Mouse (Mus musculus) E14TG2a.4 (cell line): Measurements from ENCODE around the gene Fam83d.

ENCODE experiments used
- H3K27me3 ChIP-seq: 2 replicates; pipeline ENCODE4 v1.6.1; 2014; ENCODE audit warnings: low read length, control low read depth; ENCODE audit not compliant: insufficient read depth
- H3K36me3 ChIP-seq: 2 replicates; pipeline ENCODE4 v1.6.1; 2014; ENCODE audit warnings: low read length, control low read depth; ENCODE audit not compliant: insufficient read depth
- H3K4me1 ChIP-seq: replicated peaks from 2 replicates; pipeline ENCODE4 v1.6.1; 2014; ENCODE audit warnings: low read depth, low read length, control low read depth
- H3K4me3 ChIP-seq: replicated peaks from 2 replicates; pipeline ENCODE4 v1.5.1; 2014; ENCODE audit warnings: mild to moderate bottlenecking, low read length
- H3K9me3 ChIP-seq: 2 replicates; pipeline ENCODE4 v1.6.1; 2014; ENCODE audit warnings: low read length, control low read depth
- CTCF ChIP-seq: conservative IDR thresholded peaks from 2 replicates; pipeline ENCODE4 v1.5.1; 2014; ENCODE audit warnings: low read length
- NANOG ChIP-seq: IDR thresholded peaks from 2 replicates; pipeline ENCODE4 v1.6.1; 2014; ENCODE audit warnings: borderline replicate concordance, low read length, mixed read lengths
- POU5F1 ChIP-seq: IDR thresholded peaks from 2 replicates; pipeline ENCODE4 v1.6.1; 2014; ENCODE audit warnings: low read length, borderline replicate concordance

The Fam83d gene

DNA sequence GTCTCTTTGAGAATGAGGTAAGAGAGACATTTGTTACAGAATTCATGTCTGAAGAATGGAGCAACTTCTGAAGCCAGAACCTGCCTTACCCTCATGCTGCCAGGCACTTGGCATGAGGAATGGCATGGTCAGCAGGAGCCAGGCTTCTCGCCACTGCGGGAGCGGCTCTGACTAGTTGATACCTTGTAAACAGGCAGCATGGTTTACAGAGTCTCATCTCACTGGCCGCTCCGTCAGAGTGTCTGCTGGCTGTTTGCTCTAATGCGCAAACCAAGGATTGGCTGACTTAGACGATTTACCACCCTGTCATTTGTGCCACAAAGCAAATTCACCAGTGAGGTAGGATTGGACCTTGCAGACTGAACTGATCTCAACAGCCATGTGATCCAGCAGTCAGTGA, 13.2 kb downstream of the Fam83d start:
- TF ChIP-seq CTCF (no peak), POU5F1 (no peak), NANOG (no peak)
- no peaks in the 10 kb centered on the region for H3K9me3 ChIP-seq
- peaks cover 58% of the 10 kb centered on the region for H3K4me1 ChIP-seq
- no peaks in the 10 kb centered on the region for H3K27me3 ChIP-seq
- H3K36me3 ChIP-seq, result peaks cover 95% of the 10 kb centered on the region
- H3K4me3 ChIP-seq, result no peak overlapping the region

DNA sequence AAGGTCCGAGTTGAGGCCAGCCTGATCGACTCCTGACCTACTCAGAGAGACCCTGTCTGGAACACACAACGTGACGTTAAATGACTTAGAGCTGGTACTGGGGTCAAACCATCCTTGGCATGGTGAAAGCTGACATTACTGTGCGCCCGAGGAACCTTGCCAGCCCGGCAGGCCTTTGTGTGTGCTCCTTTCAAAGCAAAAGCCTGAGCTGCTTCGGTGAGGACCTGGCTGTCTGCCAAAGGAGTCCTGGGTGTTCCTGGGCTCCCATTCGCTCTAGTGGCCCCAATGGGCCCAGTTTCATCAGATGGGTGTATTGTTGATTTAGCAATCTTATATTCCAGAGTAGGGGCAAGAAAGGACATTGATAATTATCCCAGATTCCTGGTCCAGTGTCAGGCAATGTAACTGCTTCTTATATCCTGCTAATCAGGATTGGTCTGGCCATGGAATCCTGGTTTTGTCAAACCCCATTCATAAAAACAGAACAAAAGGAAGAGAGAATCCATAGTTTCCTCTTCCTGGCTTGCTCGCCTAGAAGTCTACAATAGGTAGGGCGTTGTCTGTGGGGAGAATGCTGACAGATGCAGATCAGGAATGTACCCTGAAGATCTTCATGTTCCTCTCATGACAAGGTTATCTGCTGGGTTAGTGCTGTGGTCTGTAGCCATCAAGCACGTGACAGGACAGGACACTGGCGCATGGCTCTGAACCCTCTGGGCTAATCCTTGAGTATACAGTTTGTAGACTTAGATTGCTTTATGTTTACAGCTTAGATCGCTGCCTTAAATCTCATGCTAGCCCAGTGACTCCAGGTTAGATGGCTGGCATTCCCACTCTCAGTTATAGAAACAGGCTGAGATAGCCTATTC, 19.3 kb downstream of the Fam83d start:
- Histone ChIP-seq H3K27me3 (0 out of 2 replicates have a peak, but pooled peaks cover 4% of the 10 kb centered on the region), H3K4me3 (no peak overlapping the region), H3K9me3 (no peaks in the 10 kb centered on the region), H3K4me1 (peaks cover 50% of the 10 kb centered on the region), H3K36me3 (peaks cover 46% of the 10 kb centered on the region)
- TF ChIP-seq POU5F1 (no peak), CTCF (no peak), NANOG (no peak)

DNA sequence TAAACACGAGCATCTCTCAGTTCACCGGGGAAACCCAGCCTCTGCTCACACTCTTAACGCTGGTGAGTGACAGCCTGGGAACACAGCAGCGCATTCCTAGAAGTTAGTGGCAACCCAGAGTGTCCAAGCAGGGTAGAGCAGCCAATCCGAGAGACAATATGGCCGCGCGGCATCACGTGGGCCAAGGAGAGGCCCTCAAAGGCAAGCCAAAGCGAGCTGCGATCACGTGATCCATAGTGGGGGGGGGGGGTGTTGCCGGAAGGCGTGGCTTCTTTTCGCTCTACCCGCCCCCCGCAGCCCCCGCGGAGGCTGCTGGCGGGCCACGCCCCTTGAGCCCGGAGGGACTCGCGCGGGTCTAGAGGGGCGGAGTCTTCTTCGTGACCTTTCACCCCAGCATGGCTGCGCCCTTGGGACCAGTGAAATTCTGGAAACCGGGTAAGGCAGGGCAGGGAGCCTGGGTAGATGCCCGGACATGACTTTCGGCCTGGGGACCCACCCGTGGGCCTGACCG, 26.7 kb downstream of the Fam83d start, which contains the start of gene Dhx35:
TSS of gene Dhx35 (plus strand) at position 314 of the 511 bp plus-strand sequence.
- Histone ChIP-seq H3K36me3 (peaks cover 12% of the 10 kb centered on the region), H3K4me1 (peaks cover 54% of the 10 kb centered on the region), H3K27me3 (0 out of 2 replicates have a peak, but pooled peaks cover 4% of the 10 kb centered on the region), H3K4me3 (peak within 1 kb of the TSS; percentile 96), H3K9me3 (no peaks in the 10 kb centered on the region)
- TF ChIP-seq NANOG (no peak), CTCF (no peak), POU5F1 (no peak)

DNA sequence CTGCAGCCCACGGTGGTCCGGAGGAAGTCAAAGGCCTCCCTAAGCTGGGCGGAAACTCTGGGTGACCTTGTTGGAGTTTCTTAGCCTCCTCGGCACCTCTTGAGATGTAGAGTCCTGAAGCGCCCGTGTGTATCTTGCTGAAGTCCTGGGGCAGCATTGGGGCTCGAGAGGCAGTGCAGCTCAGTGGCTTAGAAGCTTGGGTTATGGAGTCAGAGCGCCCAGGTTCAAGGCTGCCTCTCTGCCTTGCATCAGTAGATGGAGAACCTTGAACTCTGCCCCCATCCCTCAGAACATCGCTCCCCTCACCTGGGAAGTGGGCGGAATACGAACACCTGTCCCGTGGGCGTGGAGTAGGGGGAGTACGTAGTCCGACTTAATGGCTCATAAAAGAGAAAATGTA, 27.1 kb downstream of the Fam83d start:
- peak overlapping the region; percentile 96 for H3K4me3 ChIP-seq
- peaks cover 56% of the 10 kb centered on the region for H3K4me1 ChIP-seq
- TF ChIP-seq POU5F1 (no peak), CTCF (no peak), NANOG (no peak)
- 0 out of 2 replicates have a peak, but pooled peaks cover 4% of the 10 kb centered on the region for H3K27me3 ChIP-seq
- H3K9me3 ChIP-seq, result no peaks in the 10 kb centered on the region
- peaks cover 14% of the 10 kb centered on the region for H3K36me3 ChIP-seq

DNA sequence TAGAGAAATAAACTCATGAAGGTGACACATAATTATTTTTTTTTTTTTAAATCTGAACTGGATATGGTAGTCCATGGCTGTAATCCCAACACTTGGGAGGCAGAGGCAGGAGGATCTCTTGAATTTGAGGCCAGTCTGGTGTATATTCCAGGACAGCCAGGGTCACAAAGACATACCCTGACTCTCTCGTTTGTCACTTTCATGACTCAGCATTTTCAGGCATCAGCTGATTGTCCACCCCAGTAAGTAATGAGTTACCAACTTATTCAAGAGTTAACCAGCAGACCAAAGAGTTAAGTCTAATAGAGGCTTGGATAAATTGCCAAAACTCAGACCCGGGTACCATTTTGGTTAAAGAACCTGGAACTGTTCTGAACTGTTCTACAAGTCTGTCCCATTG, 28.0 kb downstream of the Fam83d start:
- peaks cover 22% of the 10 kb centered on the region for H3K36me3 ChIP-seq
- peak overlapping the region; percentile 96 for H3K4me3 ChIP-seq
- peaks cover 64% of the 10 kb centered on the region for H3K4me1 ChIP-seq
- H3K27me3 ChIP-seq, result 0 out of 2 replicates have a peak, but pooled peaks cover 4% of the 10 kb centered on the region
- H3K9me3 ChIP-seq, result no peaks in the 10 kb centered on the region
- TF ChIP-seq CTCF (no peak), POU5F1 (no peak), NANOG (no peak)

DNA sequence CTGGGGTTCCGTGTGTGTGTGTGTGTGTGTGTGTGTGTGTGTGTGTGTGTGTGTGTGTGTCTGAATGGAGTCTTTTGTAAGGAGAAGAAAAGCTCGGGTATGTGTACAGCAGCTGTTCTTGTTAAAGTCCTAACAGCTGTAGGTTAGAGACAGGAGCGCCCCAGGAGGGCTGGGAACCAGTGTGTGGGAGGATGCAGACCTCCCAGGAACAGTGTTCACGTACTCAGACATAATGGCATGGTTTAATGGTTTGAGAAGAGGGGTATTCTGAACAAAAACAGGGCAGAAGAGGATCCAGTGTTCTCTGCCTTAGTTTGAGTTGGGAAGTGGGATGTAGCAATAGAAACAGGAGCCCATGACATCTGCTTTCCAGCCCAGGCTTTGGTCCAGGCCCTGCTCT, 31.4 kb downstream of the Fam83d start:
- H3K4me3 ChIP-seq, result peak overlapping the region; percentile 26; the same call in 1 of the 2 replicates
- no peaks in the 10 kb centered on the region for H3K27me3 ChIP-seq
- TF ChIP-seq NANOG (peak; percentile 85), CTCF (no peak)
- no peaks in the 10 kb centered on the region for H3K9me3 ChIP-seq
- peaks cover 70% of the 10 kb centered on the region for H3K4me1 ChIP-seq
- H3K36me3 ChIP-seq, result peaks cover 51% of the 10 kb centered on the region

DNA sequence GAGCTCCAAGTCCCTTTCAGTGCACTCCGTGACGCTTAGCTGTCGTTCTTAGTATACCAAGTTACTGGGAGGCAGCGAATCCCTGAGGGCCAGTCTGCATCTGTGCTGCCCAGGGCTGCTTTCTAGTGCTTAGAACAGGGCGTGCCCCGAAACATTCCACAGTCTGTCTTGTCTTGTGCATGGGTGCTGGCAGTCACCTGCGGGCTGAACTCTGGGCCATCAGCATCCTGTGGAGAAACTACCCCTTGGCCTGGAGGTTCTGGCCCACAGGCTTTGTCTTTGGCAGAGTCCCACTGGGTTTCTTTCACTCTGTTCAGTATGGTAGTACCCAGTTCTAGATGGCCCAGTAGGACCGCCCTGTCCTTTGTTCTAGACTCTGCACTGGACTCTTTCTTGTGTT, 32.9 kb downstream of the Fam83d start:
- TF ChIP-seq CTCF (no peak), POU5F1 (no peak), NANOG (peak; percentile 84)
- Histone ChIP-seq H3K9me3 (no peaks in the 10 kb centered on the region), H3K27me3 (no peaks in the 10 kb centered on the region), H3K4me3 (peak overlapping the region; percentile 33; the same call in 1 of the 2 replicates), H3K36me3 (peaks cover 64% of the 10 kb centered on the region), H3K4me1 (peaks cover 66% of the 10 kb centered on the region)

DNA sequence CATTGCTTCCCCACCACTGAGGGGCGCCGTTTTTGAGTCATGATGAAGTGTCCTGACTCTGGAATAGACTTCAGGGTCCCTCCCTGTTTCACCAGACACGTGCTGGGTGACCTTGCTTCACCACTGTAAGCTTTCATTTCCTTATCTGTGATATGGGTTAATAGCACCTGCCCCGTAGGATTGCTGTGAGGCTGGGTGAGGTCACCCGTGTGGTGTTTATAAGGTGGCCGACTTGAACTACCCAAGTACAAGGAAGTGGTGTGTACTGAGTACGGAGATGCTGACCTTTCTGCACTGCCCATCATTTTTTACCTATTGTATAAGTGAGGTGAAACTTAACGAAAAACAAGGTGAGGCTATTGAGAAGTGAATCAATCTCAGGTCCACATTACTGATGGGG, 35.7 kb downstream of the Fam83d start:
- peaks cover 73% of the 10 kb centered on the region for H3K36me3 ChIP-seq
- H3K4me3 ChIP-seq, result no peak overlapping the region
- no peaks in the 10 kb centered on the region for H3K27me3 ChIP-seq
- no peaks in the 10 kb centered on the region for H3K9me3 ChIP-seq
- TF ChIP-seq POU5F1 (no peak), NANOG (no peak), CTCF (no peak)
- H3K4me1 ChIP-seq, result peaks cover 41% of the 10 kb centered on the region
